Mouse (Mus musculus) stomach, postnatal 0 days (tissue): ENCODE results near the gene Tspan18.

Source experiments
- CTCF ChIP-seq: IDR thresholded peaks from 2 replicates; pipeline ENCODE4 v1.5.1; 2016; ENCODE audit warnings: antibody characterized with exemption, low read depth, mild to moderate bottlenecking, moderate library complexity
- EP300 ChIP-seq: optimal IDR thresholded peaks from 2 replicates; pipeline ENCODE3; 2016; ENCODE audit warnings: antibody characterized with exemption

DNA sequence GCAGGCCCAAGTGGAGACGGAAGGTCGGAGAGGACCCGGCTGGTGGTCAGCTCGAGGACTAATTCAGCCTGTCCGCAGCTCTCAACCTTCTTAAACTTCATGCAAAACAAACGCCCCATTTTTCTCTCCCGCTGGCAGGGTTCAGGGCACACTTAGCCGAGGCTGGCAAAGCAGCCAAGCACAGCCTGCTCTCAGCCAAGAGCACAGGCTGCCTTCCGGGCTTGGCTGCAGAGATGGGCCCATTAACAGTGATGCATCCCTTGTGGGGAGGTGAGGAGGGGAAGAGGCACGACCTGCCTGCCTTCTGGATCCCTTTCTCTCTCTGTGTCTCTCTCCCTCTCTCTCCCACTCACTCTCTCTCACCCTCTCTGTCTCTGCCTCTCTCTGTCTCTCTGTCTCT, 118.5 kb downstream of the Tspan18 start:
- no peak for TF ChIP-seq EP300
- TF ChIP-seq CTCF, result no peak
